Mouse (Mus musculus) embryonic facial prominence, embryonic 10.5 days (tissue): Measurements from ENCODE around the gene Als2. TPM values are rescaled to one million over a fixed set of nuclear protein-coding genes. Genes with fewer than 3 reads are reported as not detected.

ENCODE experiments used
- DNase-seq: peaks from one replicate; pipeline ENCODE4 v3.0.0-alpha.2; 2017; ENCODE audit warnings: low spot score
- H3K27ac ChIP-seq: fragments of 300-500 bp; sonication (generic); replicated peaks from 2 replicates; pipeline ENCODE4 v1.5.1; 2016; ENCODE audit warnings: mild to moderate bottlenecking
- H3K27me3 ChIP-seq: fragments of 300-500 bp; sonication (generic); replicated peaks from 2 replicates; pipeline ENCODE4 v1.6.1; 2016; ENCODE audit warnings: low read depth, mild to moderate bottlenecking; ENCODE audit not compliant: poor library complexity, severe bottlenecking
- H3K36me3 ChIP-seq: fragments of 300-500 bp; sonication (generic); replicated peaks from 2 replicates; pipeline ENCODE4 v1.6.1; 2016; ENCODE audit warnings: mild to moderate bottlenecking, moderate library complexity
- H3K4me1 ChIP-seq: fragments of 300-500 bp; sonication (generic); 2 replicates; pipeline ENCODE4 v1.6.1; 2016
- H3K4me3 ChIP-seq: fragments of 300-500 bp; sonication (generic); 2 replicates; pipeline ENCODE4 v1.5.1; 2016; ENCODE audit warnings: mild to moderate bottlenecking, moderate library complexity
- H3K9me3 ChIP-seq: fragments of 300-500 bp; sonication (generic); 2 replicates; pipeline ENCODE4 v1.6.1; 2016; ENCODE audit warnings: mild to moderate bottlenecking
- whole genome bisulfite sequencing: fragments of 180-500 bp; shearing (Covaris S2); methylation state at CpG from one replicate; pipeline ENCODE4 v1.1.7; 2016; 5-methylcytosine and 5-hydroxymethylcytosine counted together
- polyA plus RNA-seq: library from polyadenylated mRNA; unstranded; fragments of >200 nt; fragmentation: Nextera tagmentation; extraction: Ambion mirVana; gene quantifications from 2 replicates; pipeline ENCODE4 v1.2.1, GENCODE M21; 2016

The Als2 gene
- polyA plus RNA-seq, 1 experiment from 2014 or later: 15.8 TPM

DNA sequence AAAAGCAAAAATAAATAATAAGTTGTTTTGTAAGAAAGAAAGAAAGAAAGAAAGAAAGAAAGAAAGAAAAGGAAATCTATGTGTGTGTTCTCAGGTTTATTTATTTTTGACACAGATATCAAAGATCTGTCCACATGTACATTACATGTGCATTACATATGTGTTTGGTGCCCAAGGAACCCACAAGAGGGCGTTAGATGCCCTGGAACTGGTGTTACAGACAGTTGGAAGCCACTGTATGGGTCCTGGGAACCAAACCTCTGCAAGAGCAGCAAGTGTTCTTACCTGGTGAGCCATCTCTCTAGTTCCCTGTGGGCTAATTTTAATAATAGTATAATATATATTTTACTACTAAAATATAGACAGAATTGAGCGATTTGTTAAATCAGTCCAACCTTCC is 6.7 kb upstream of the Als2 start:
- H3K4me3 ChIP-seq: no peak overlapping the region
- DNase-seq: no peak
- WGBS: 63% methylated on average over 2 of the region's 2 CpGs
- H3K4me1 ChIP-seq: peaks cover 5% of the 10 kb centered on the region; the same call in 1 of the 2 replicates
- no peaks in the 10 kb centered on the region for H3K27me3 ChIP-seq
- H3K9me3 ChIP-seq: 0 out of 2 replicates have a peak, but pooled peaks cover 3% of the 10 kb centered on the region
- no peak overlapping the region for H3K27ac ChIP-seq
- H3K36me3 ChIP-seq: no peaks in the 10 kb centered on the region

DNA sequence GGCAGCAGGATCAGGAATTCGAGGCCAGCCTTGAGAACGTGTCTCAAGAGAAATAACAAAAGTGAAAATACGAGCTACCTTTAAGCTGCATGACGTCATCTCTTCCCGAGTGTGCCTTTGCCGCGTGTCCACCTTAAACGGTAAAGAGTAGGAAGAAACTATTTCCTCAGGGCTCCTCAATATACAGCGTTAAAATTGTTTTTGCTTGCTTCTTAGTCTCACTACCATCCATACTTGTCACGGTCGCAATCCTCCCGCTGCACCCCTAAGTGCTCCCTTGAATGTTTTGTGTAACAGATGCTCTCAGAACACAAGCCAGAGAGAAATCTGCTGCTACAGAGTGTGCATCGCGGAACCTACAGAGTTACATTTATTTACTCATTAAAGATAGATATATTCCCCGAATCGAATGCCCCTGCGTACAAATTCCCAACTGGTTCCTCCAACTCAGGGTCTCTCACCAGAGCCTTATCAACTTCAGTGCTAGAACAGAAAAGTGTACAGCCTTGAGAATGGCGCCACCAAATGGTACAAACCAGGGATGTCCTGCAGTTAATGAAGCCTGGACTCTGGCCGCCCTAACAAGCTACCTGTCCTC is 682 bp upstream of the Als2 start:
- H3K4me1 ChIP-seq: peaks cover 16% of the 10 kb centered on the region
- H3K36me3 ChIP-seq: no peaks in the 10 kb centered on the region
- peak overlapping the region; percentile 90 for H3K27ac ChIP-seq
- under 1% methylated on average over 19 of the region's 19 CpGs for WGBS
- H3K4me3 ChIP-seq: peak overlapping the region; percentile 90
- no peaks in the 10 kb centered on the region for H3K27me3 ChIP-seq
- peak; percentile 69 for DNase-seq
- H3K9me3 ChIP-seq: 0 out of 2 replicates have a peak, but pooled peaks cover 3% of the 10 kb centered on the region

DNA sequence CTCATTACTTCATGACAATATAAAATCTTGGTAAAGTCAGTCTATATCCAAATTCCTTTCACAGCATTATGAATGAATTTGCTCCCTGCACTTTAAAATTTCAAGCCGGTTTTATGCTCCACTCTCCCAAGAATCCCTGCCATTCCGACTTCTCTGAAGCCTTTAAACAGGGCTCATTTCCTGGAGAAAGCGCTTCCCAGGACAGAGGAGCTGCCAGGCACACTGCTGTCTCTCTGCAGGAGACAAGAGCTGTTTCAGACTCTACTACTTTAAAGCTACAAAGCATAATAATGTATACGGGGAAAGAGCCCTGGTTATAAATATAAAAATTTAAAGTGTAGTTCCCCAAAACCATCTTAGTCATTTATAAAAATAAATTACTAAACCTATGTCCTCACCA is 7.8 kb downstream of the Als2 start:
- Histone ChIP-seq H3K27ac (no peak overlapping the region), H3K9me3 (no peaks in the 10 kb centered on the region), H3K4me1 (no peaks in the 10 kb centered on the region), H3K4me3 (no peak overlapping the region), H3K27me3 (no peaks in the 10 kb centered on the region), H3K36me3 (peaks cover 7% of the 10 kb centered on the region)
- 40% methylated on average over 4 of the region's 4 CpGs for WGBS
- no peak for DNase-seq

DNA sequence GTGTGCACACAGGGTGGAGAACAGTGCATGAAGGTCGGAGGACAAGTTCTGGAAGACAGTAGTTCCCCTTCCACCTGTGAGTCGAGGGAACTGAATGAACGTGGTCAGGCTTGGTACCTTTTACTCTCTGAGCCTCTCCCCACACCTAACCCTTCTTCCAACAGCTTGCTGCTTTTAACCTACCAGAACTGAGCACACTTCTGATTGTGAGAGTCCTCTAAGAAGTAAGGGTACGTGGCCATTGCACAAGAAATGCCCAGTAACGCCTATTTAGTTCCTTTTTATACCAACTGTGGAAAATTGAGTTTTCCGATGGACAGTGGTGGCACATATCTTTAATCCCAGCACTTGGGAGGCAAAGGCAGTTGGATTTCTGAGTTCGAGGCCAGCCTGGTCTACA is 8.5 kb downstream of the Als2 start:
- no peak for DNase-seq
- 90% methylated on average over 7 of the region's 7 CpGs for WGBS
- Histone ChIP-seq H3K27ac (no peak overlapping the region), H3K9me3 (no peaks in the 10 kb centered on the region), H3K4me1 (no peaks in the 10 kb centered on the region), H3K27me3 (no peaks in the 10 kb centered on the region), H3K36me3 (peaks cover 7% of the 10 kb centered on the region), H3K4me3 (no peak overlapping the region)

DNA sequence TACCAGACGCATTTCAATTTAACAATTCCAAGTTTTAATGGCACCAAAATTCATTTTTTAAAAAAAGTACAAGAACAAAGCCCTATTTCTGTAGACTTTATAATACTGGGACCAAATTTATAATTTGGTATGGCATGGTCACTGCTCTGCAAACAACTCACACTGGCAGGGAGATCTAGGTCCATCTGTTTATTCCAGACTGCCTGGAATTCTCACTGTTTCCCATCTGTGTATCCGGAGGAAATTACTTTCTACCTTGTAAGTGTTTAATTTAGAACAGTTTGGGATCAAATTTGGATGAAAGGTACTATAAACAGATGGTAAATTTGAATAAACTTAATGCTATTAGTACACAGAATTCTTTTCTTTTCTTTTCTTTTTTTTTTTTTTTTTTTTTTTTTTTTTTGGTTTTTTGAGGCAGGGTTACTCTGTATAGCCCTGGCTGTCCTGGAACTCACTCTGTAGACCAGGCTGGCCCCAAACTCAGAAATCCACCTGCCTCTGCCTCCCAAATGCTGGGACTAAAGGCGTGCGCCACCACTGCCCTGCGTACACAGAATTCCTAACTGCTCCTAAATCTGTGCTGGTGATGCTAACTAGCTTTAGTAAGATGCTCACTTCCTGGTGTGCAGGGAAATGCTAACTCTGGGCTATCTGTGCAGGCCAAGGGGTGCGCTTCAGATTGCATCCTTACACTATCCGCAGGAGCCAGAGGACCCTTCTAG is 14.8 kb downstream of the Als2 start:
- H3K4me1 ChIP-seq: no peaks in the 10 kb centered on the region; the same call in 1 of the 2 replicates

DNA sequence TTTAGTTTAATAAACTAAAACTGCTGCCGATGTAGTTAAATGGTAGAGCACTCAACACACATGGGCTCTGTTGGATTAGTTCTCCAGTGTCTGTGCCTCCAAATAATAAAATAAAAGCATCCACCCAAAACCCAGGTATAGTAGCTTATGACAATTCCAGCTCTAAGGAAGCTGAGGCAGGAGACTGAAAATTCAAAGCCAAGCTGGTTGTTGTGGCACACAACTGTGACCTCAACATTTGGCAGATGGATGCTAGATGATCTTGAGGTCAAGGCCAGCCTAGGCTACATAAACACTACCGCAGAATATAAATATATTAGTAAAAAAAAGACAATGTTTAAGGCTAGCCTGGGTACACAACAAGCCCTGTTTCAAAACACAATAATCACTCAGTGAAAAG is 15.4 kb downstream of the Als2 start:
- Histone ChIP-seq H3K27me3 (no peaks in the 10 kb centered on the region), H3K4me3 (no peak overlapping the region), H3K36me3 (peaks cover 10% of the 10 kb centered on the region), H3K4me1 (no peaks in the 10 kb centered on the region; the same call in 1 of the 2 replicates), H3K27ac (no peak overlapping the region), H3K9me3 (no peaks in the 10 kb centered on the region)
- 96% methylated on average over 2 of the region's 2 CpGs for WGBS
- DNase-seq: no peak

More for the DNA sequence above, 14.8 kb downstream of the Als2 start:
- Histone ChIP-seq H3K4me3 (no peak overlapping the region), H3K36me3 (peaks cover 6% of the 10 kb centered on the region; the same call in 1 of the 2 replicates), H3K27ac (no peak overlapping the region), H3K27me3 (no peaks in the 10 kb centered on the region), H3K9me3 (no peaks in the 10 kb centered on the region)
- whole genome bisulfite sequencing: 93% methylated on average over 7 of the region's 7 CpGs
- DNase-seq: no peak

DNA sequence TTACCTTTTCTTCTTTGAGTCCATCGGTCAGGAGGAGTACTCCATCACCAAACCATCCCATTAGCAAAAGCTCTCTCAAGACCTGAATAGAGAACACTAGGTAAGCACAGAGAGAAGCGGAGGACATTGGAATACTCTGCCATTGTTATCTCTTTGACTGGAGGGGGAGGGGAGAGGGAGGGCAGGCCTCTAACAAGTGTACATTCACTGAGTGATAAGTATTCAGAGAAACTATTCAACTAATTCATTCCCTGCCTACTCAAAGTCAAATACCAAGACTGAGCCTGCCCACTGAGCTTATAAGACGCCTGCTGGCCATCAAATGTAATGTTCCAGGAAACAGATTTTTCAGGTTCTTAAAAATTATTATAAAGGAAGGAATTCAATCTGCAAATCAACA is 16.7 kb downstream of the Als2 start:
- no peak for DNase-seq
- H3K4me1 ChIP-seq: no peaks in the 10 kb centered on the region; the same call in 1 of the 2 replicates
- WGBS: 78% methylated on average over 3 of the region's 3 CpGs
- H3K4me3 ChIP-seq: no peak overlapping the region
- H3K27ac ChIP-seq: no peak overlapping the region
- no peaks in the 10 kb centered on the region for H3K27me3 ChIP-seq
- no peaks in the 10 kb centered on the region for H3K9me3 ChIP-seq
- H3K36me3 ChIP-seq: peaks cover 17% of the 10 kb centered on the region

DNA sequence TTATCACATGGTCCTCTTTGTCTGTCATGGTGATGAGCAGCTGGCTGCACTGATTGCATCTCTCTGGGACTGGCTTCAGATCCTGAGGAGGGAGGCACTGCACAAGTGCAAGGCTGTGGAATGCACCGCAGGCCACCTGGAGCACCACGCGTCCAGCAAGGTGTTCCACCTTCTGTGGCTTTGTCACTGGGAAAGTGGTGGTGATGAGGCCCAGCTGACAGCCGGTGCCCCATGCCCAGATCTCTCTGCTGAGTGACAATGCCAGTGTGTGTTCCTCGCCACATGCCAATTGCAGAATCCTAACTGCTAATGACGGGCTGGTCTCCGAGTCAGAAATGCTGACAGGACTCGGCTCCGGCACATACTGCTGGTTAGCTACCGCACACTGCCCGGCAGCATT is 21.6 kb downstream of the Als2 start:
- DNase-seq: no peak
- no peaks in the 10 kb centered on the region for H3K27me3 ChIP-seq
- no peak overlapping the region for H3K27ac ChIP-seq
- H3K4me1 ChIP-seq: no peaks in the 10 kb centered on the region; the same call in 1 of the 2 replicates
- peaks cover 32% of the 10 kb centered on the region for H3K36me3 ChIP-seq
- no peak overlapping the region for H3K4me3 ChIP-seq
- 93% methylated on average over 11 of the region's 11 CpGs for WGBS
- H3K9me3 ChIP-seq: no peaks in the 10 kb centered on the region

DNA sequence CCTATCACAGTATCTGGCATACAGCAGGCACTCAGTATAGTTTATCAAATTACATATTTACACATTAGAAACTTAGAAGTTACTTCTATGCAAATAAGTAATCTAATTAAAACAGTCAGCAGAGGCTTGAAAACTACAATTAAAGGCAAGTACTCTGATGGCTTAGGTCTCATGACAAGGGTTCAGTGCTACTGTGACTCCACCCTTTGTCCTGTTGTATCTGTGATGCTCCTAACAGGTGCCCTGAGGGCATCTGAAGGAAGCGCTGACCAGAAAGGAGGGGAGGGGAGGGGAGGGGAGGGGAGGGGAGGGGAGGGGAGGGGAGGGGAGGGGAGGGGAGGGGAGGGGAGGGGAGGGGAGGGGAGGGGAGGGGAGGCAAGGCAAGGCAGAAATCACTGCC is 24.1 kb downstream of the Als2 start:
- WGBS: no CpG with 5 or more reads among the region's 1 CpGs
- Histone ChIP-seq H3K36me3 (peaks cover 39% of the 10 kb centered on the region), H3K4me1 (no peaks in the 10 kb centered on the region), H3K27me3 (no peaks in the 10 kb centered on the region), H3K4me3 (no peak overlapping the region), H3K9me3 (no peaks in the 10 kb centered on the region), H3K27ac (no peak overlapping the region)
- DNase-seq: no peak

DNA sequence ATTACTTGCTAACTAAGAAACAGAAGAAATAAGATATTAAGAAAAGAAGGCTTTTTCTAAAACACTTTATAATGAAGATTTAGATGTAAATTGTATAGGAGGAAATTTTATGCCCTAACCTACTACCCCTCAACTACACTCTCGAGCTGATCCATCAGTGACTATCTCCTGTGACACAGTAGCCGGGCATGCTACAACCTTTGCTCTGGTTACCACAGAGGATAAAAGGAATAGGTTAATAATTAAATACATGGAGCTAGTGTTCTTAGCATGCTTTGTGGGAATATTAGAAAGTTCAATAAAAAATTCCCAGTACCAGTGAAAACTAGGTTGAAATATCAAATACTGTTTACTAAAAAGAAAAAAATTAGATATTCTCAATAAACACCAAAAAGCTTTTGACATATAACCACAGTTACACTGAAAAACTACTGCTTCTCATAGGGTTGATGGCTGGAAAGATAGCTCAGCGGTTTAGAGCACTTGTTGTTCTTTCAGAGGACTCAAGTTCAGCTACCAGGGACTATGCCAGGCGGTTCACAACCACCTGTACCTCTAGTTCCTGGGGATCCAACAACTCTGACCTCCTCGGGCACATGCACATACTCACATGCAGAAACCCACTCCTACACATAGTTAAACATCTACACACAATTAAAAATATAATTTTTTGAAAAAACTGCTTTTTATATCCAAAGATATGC is 24.8 kb downstream of the Als2 start:
- whole genome bisulfite sequencing: 82% methylated on average over 5 of the region's 5 CpGs
- H3K27me3 ChIP-seq: no peaks in the 10 kb centered on the region
- H3K27ac ChIP-seq: no peak overlapping the region
- H3K4me1 ChIP-seq: no peaks in the 10 kb centered on the region
- no peaks in the 10 kb centered on the region for H3K9me3 ChIP-seq
- peaks cover 36% of the 10 kb centered on the region for H3K36me3 ChIP-seq
- no peak for DNase-seq
- no peak overlapping the region for H3K4me3 ChIP-seq

DNA sequence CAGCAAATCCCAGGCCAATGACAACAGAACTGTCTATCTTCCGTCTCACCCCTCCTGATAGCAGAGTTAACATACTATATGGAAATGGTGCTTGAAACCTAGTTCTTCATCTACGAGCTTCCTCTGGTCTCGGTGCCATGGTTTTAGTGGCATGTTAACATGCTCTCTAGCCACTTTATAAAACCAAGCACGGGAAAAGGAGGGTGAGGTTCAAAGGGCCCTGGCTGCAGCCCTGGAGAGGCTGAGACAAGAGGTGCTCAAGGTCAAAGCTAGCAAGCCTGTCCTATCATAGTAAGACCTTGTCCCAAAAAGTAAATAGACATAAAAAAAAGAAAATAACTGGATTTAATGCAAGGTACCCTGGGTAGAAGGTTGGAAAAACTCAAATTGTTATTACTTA is 25.4 kb downstream of the Als2 start:
- 87% methylated on average over 4 of the region's 4 CpGs for WGBS
- no peaks in the 10 kb centered on the region for H3K4me1 ChIP-seq
- no peak for DNase-seq
- no peaks in the 10 kb centered on the region for H3K9me3 ChIP-seq
- no peaks in the 10 kb centered on the region for H3K27me3 ChIP-seq
- no peak overlapping the region for H3K27ac ChIP-seq
- H3K4me3 ChIP-seq: no peak overlapping the region
- H3K36me3 ChIP-seq: peaks cover 37% of the 10 kb centered on the region

DNA sequence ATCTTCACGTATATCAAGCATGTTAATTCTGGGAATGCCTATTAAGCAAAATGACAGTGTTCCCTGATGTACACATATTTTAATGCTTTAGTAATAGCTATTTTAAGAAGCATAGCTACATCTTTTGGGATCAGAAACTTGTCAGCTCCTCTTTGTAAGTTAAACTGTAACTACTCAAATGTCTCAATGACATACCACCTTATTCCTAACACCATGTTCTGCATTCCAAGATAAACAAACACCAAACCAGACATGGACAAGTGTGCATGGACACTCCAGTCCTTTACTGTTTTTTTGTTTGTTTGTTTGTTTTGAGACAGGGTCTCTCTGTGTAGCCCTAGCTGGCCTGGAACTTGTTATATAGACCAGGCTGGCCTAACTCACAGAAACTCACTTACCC is 28.7 kb downstream of the Als2 start:
- Histone ChIP-seq H3K27me3 (no peaks in the 10 kb centered on the region), H3K9me3 (no peaks in the 10 kb centered on the region), H3K4me1 (no peaks in the 10 kb centered on the region), H3K36me3 (peaks cover 23% of the 10 kb centered on the region), H3K4me3 (no peak overlapping the region), H3K27ac (no peak overlapping the region)
- 93% methylated on average over 1 of the region's 1 CpGs for WGBS
- no peak for DNase-seq

DNA sequence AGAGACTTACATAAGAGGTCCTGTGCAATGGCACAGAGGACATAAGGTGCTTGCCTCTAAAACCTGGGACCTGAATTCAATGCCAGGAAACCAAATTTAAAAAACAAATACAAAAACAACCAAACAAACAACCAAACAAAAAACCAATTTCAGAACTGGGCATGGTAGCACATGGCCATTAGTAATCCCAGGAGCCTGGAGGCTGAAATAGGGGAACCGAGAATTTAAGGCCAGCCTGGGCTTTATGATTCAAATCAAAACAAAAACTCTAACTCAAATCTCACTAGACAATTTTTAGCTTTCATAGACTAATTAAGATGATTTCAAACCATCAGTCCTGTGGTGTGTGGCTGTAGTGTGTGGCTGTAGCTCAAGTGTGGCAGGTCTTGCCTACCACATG is 32.5 kb downstream of the Als2 start:
- no peaks in the 10 kb centered on the region for H3K9me3 ChIP-seq

More for the DNA sequence above, 32.5 kb downstream of the Als2 start:
- Histone ChIP-seq H3K4me1 (no peaks in the 10 kb centered on the region), H3K36me3 (peaks cover 38% of the 10 kb centered on the region), H3K27me3 (no peaks in the 10 kb centered on the region), H3K27ac (no peak overlapping the region), H3K4me3 (no peak overlapping the region)
- WGBS: 86% methylated on average over 1 of the region's 1 CpGs
- no peak for DNase-seq
